ENCODE assay signal across 9 mouse cellular contexts in the genomic region with DNA sequence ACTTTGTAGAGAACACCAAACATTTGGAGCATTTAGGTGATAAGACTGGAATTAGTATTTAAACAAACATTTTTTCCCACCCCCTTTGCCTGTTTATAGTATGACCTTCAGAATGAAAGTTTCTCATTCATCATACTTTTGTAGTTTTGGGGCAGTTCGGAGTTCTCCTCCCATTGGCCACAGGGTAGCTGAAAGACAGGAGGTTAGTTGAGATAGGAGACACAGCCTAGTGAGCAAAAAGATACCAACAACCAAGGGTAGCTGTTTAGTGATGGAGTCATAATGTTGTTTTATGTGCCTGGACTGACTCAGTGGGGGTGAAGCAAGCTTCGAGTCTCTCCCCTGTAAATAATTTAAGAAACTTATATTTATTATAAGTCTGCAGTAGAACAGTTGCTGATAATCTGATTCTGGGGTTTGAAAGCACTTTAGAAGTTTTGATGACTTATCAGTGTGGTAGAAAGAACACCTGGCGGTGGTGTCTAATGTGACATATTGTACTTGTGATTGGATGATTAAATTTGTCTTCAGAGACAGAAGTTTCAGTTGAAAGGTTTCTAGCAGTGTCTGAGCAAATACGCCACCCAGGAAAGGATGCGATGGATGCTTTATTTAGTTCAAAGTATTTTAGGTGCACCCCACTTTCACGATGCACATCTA. TPM values are rescaled to one million over a fixed set of nuclear protein-coding genes. Genes with fewer than 3 reads are reported as not detected.
A peak's percentile ranks its signal among the peaks of the same experiment; 100 is the strongest.
DNase-seq lines count a peak whose midpoint lies in the region; ATAC-seq lines count a peak whose summit lies in the region.
"Had no signal": no experiment of that assay in that cellular context is flagged by ENCODE, and none has a peak within 500 bp of the region (broad histone marks: within the 10 kb centered on the region; RNA-seq: fewer than 3 reads in every experiment).

No protein-coding gene starts in this region.

- peak overlapping the region; percentile 90 for H3K4me3 ChIP-seq in heart, embryonic 16.5 days (ENCODE audit: low read length)
- H3K4me3 ChIP-seq in hindbrain, embryonic 16.5 days (ENCODE audit: low read length) = peak overlapping the region; percentile 66
- H3K4me3 ChIP-seq in midbrain, embryonic 14.5 days (replicated peaks; ENCODE audit: low read depth, low read length) = peak overlapping the region; percentile 86

- H3K9me3 ChIP-seq in heart, embryonic 16.5 days (replicated peaks; ENCODE audit: control insufficient read depth, low read length) = no peaks in the 10 kb centered on the region
- H3K9me3 ChIP-seq in hindbrain, embryonic 16.5 days (ENCODE audit: control insufficient read depth, low read length) = no peaks in the 10 kb centered on the region
- H3K9me3 ChIP-seq in midbrain, embryonic 14.5 days (ENCODE audit: control insufficient read depth, low read length) = no peaks in the 10 kb centered on the region

- H3K27ac ChIP-seq in heart, embryonic 16.5 days (ENCODE audit: low read length) = no peak overlapping the region
- H3K27ac ChIP-seq in hindbrain, embryonic 16.5 days (ENCODE audit: low read depth, low read length) = no peak overlapping the region
- no peak overlapping the region for H3K27ac ChIP-seq in midbrain, embryonic 14.5 days (replicated peaks; ENCODE audit: low read depth, low read length)

- ATAC-seq in heart, embryonic 16.5 days (replicated peaks; ENCODE audit: extremely low read depth, insufficient read depth, low FRiP score) = no peak
- ATAC-seq in hindbrain, embryonic 16.5 days = no peak
- ATAC-seq in midbrain, embryonic 14.5 days (ENCODE audit: low FRiP score, low TSS enrichment) = no peak
- ATAC-seq in activated CD4-positive, CD25-positive, alpha-beta regulatory T cell, adult 4 months = no peak

- H3K4me1 ChIP-seq in heart, embryonic 16.5 days (ENCODE audit: control insufficient read depth, insufficient read depth, low read length) = peaks cover 10% of the 10 kb centered on the region; the same call in 1 of the 2 replicates
- peaks cover 24% of the 10 kb centered on the region for H3K4me1 ChIP-seq in hindbrain, embryonic 16.5 days (ENCODE audit: control insufficient read depth, insufficient read depth, low read depth, low read length)
- H3K4me1 ChIP-seq in midbrain, embryonic 14.5 days (ENCODE audit: control insufficient read depth, insufficient read depth, low read length) = peaks cover 23% of the 10 kb centered on the region

- H3K27me3 ChIP-seq in heart, embryonic 16.5 days (ENCODE audit: control insufficient read depth, insufficient read depth, low read length) = no peaks in the 10 kb centered on the region
- no peaks in the 10 kb centered on the region for H3K27me3 ChIP-seq in hindbrain, embryonic 16.5 days (replicated peaks; ENCODE audit: control insufficient read depth, insufficient read depth, low read length)
- H3K27me3 ChIP-seq in midbrain, embryonic 14.5 days (ENCODE audit: control insufficient read depth, insufficient read depth, low read length) = no peaks in the 10 kb centered on the region

- H3K4me2 ChIP-seq in heart, embryonic 16.5 days (ENCODE audit: low read depth, low read length) = peak overlapping the region; percentile 95
- peak overlapping the region; percentile 99 for H3K4me2 ChIP-seq in hindbrain, embryonic 16.5 days (ENCODE audit: low read length)
- H3K4me2 ChIP-seq in midbrain, embryonic 14.5 days (ENCODE audit: low read length) = peak overlapping the region; percentile 89

- no peaks in the 10 kb centered on the region for H3K36me3 ChIP-seq in heart, embryonic 16.5 days (ENCODE audit: control insufficient read depth, insufficient read depth)
- H3K36me3 ChIP-seq in hindbrain, embryonic 16.5 days (ENCODE audit: control insufficient read depth, insufficient read depth, low read length) = no peaks in the 10 kb centered on the region
- H3K36me3 ChIP-seq in midbrain, embryonic 14.5 days (ENCODE audit: control insufficient read depth, insufficient read depth, low read length) = no peaks in the 10 kb centered on the region

- H3K9ac ChIP-seq in heart, embryonic 16.5 days (ENCODE audit: low read length) = peak overlapping the region; percentile 88; the same call in 1 of the 2 replicates
- peak overlapping the region; percentile 93; the same call in 1 of the 2 replicates for H3K9ac ChIP-seq in hindbrain, embryonic 16.5 days (ENCODE audit: low read depth, low read length)
- peak overlapping the region; percentile 92; the same call in 1 of the 2 replicates for H3K9ac ChIP-seq in midbrain, embryonic 14.5 days (replicated peaks; ENCODE audit: low read length)

- no peak for DNase-seq in heart, adult 18-20 months
- peak; percentile 75 for DNase-seq in c-Kit-positive CD71-positive TER-119-positive erythroid progenitor cells, embryonic 14.5 days (ENCODE audit: low spot score)
- no peak for DNase-seq in midbrain, embryonic 14.5 days
- no peak for DNase-seq in adrenal gland, postnatal 36 days
- no peak for DNase-seq in adrenal gland, postnatal 14 days

- 74% methylated on average over 6 of the region's 6 CpGs for WGBS in heart, embryonic 16.5 days
- WGBS in hindbrain, embryonic 16.5 days = 71% methylated on average over 6 of the region's 6 CpGs
- WGBS in midbrain, embryonic 14.5 days = 81% methylated on average over 6 of the region's 6 CpGs

RNA-seq across cellular contexts. Expression of gene Ppm1l, which starts 2.5 kb away (rescaled TPM):
- 8.4 and 9.9 TPM in 2 replicates for polyA plus RNA-seq in heart, embryonic 16.5 days (2015; fragmentation: Nextera tagmentation; extraction: Ambion mirVana)
- 10 to 100 TPM; 29.2 TPM for total RNA-seq in heart, adult 18-20 months (2021)
- polyA plus RNA-seq in hindbrain, embryonic 16.5 days (2015; fragmentation: Nextera tagmentation; extraction: Ambion mirVana) = 19.1 and 20.8 TPM in 2 replicates
- polyA plus RNA-seq in midbrain, embryonic 14.5 days (2014; fragmentation: Nextera tagmentation; extraction: Ambion mirVana) = 20.4 and 26.2 TPM in 2 replicates
- 10 to 100 TPM; 13.5 to 15.9 TPM for total RNA-seq in adrenal gland, postnatal 36 days (2021)
- 12.6 and 13.5 TPM in 2 replicates for total RNA-seq in adrenal gland, postnatal 14 days (2021)
- polyA plus RNA-seq in activated CD4-positive, CD25-positive, alpha-beta regulatory T cell, adult 4 months (2017; shearing (Covaris generic)) = 1 to 10 TPM; 2.9 to 3.2 TPM
- total RNA-seq: MEL had no signal
